Mouse (Mus musculus): ENCODE measurements around the gene Aqp5.
A peak's percentile ranks its signal among the peaks of the same experiment; 100 is the strongest.

Aqp5 gene

DNA sequence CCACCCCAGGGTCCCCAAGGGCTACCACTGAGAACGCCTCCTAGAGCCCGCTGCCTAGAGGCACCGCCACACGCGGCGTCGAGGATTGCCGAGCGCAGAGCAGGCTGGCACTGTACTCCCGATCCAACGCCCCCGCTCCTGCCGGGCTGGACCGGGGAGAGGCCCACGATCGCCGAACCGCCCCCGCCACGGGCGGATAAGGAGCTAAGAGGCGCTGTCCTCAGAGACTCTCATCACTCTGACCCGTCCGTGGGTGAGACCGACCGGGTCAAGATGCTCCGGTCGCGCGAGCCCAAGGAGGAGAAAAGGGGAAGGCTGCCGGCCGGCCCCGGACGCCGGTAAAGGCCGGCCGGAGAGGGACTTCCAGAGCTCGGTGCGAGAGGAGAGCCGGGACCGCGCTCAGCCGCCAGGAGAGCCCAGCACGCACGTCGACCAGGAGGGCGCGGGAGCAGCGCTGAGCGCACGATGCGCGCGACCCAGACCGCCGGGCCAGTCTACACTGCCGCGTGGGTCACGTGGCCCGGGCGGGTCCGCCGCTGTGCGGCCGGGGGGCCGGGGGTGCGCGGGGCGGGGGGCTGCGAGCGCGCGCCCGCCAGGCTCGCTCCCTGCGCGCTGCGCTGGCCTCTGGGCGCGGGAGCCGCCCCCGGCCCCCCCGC is at the start of gene Aqp5:
Gene Aqp5, plus strand, starts transcription at position 354 of the 656 bp plus-strand sequence.
- DNase-seq (ENCODE audit: low spot score) = no peak

- no peak for DNase-seq (ENCODE audit: low spot score)
Observed at GRCm38 (mm10) chr15:99544047-99544446, 46.5 kb upstream of the Aqp5 start.

DNA sequence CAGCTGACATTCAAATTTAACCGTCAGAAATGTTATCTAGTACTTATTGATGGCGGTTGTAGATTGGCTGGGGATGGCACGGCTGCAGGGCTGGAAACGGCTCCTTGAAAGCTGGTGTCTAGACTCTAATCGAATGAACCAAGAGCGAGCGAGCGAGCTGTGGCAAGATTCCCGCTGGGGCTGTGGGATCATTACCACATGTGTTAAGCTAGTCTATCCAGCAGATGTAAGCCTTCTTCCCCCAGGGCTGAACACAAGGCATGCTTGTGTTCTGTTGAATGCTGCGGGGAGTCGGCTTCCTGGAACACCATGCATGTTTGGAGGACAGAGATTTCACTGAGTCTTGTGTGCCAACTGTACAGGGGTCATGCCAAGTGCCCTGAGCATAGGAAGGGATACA is 44.0 kb upstream of the Aqp5 start:
- peak; percentile 9 for DNase-seq (ENCODE audit: low spot score)

DNA sequence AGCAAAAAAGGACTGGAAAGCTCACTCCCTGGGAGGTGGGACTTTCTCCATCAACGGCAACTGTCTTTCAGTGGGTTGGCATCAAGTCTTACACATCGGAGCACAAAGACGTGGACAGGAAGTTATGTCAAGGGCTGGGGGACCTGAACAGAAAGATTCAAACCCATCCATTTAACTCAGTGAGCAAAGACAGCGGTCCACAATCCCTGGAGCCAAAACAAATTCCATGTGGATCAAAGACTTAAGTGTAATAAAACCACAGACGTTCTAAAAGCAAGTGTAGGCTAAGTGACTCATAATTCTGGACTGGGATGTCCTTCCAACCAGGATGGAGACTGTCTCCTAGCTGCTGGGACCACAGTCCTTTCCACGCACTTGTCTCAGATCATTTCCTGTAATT is 42.9 kb upstream of the Aqp5 start:
- no peak for DNase-seq (ENCODE audit: low spot score)

DNA sequence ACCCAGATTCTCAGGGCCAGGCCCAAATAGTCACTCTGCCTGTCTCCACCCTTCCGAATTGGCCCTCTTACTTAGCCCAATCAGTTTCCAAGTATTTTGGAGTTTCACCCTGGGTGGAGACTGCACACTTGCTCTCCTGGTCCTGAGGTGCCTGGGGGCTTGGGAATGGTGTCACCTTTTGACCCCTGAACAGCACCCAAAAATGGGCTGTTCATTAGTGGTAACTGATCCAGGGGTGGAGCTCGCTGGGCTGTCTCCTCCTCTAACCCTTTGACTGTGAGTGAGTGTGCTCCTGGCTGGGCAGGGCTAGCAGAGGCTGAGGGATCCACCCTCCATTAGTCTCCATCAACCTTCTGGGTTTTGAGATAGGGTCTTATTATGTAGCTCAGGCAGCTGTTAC is 40.7 kb upstream of the Aqp5 start:
- no peak for DNase-seq (ENCODE audit: low spot score)

DNA sequence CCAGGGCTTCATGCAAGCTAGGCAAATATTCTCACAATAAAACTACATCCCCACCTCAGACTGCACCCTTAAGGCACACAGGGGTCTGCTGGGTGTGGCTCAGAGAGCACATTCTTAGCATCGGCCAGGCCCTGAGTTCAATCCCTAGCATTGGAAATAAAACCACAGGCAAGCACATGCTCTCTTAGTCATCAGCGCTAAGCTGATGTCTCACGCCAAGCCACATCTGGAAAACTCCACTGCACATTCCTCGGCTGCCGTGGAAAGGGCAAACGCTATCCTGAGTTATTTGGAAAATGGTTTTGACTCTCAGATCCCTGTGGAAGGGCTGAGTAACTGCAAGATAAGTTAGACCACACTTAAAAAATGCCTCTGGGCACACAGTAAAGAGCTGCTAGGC is 36.8 kb upstream of the Aqp5 start:
- DNase-seq (ENCODE audit: low spot score) = no peak

GRCm38 (mm10) chr15:99558947-99559346 is 31.6 kb upstream of the Aqp5 start:
- no peak for DNase-seq (ENCODE audit: low spot score)

- no peak for DNase-seq (ENCODE audit: low spot score)
Observed at GRCm38 (mm10) chr15:99560246-99560645, 30.3 kb upstream of the Aqp5 start.

DNA sequence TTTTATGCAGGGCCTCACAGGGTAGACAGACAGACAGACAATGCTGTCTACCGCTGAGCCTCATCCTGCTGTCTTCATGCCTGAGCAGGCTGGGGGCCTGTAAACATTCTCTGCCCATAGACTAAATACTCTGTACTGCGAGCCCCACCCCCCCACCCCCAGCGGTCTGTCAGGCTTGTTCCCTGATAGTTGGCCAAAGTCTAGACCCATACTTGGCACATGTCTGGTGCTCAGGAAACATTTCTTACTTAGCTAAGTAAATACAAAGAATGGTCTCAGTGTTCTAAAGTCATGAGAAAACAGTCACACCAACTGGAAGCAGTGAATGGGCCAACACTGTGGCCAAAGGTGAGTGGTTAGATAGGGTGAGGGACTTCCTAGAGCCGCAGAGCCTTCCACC is 23.2 kb upstream of the Aqp5 start:
- no peak for DNase-seq (ENCODE audit: low spot score)

- DNase-seq (ENCODE audit: low spot score) = no peak
Observed at GRCm38 (mm10) chr15:99568682-99569081, 21.9 kb upstream of the Aqp5 start.

- no peak for DNase-seq (ENCODE audit: low spot score)
Observed at GRCm38 (mm10) chr15:99569123-99569522, 21.5 kb upstream of the Aqp5 start.

DNA sequence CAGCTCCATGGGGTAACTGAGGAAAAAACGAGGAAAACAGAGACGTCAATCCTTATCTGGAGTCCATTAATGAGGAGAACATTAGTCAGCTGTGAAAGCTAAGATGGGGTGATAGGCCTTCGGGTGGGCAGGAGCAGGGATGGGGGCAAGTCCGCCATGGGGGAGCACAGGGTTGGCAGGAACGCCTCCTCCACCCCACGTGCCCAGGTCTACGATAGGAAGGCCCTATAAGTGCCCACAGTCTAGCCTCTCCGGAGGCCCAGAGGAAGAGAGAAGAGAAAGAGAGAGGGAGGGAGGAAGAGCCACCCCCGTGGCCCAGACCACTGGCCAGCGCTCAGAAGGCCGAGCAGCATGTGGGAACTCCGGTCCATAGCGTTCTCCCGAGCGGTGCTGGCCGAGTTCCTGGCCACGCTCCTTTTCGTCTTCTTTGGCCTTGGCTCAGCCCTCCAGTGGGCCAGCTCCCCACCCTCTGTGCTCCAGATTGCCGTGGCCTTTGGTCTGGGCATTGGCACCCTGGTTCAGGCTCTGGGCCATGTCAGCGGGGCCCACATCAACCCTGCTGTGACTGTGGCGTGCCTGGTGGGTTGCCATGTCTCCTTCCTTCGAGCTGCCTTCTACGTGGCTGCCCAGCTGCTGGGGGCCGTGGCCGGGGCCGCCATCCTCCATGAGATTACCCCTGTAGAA is 11.6 kb upstream of the Aqp5 start, which contains the start of gene Aqp2:
Gene Aqp2, plus strand, starts transcription at position 254 of the 684 bp plus-strand sequence.
- DNase-seq (ENCODE audit: low spot score) = no peak

DNA sequence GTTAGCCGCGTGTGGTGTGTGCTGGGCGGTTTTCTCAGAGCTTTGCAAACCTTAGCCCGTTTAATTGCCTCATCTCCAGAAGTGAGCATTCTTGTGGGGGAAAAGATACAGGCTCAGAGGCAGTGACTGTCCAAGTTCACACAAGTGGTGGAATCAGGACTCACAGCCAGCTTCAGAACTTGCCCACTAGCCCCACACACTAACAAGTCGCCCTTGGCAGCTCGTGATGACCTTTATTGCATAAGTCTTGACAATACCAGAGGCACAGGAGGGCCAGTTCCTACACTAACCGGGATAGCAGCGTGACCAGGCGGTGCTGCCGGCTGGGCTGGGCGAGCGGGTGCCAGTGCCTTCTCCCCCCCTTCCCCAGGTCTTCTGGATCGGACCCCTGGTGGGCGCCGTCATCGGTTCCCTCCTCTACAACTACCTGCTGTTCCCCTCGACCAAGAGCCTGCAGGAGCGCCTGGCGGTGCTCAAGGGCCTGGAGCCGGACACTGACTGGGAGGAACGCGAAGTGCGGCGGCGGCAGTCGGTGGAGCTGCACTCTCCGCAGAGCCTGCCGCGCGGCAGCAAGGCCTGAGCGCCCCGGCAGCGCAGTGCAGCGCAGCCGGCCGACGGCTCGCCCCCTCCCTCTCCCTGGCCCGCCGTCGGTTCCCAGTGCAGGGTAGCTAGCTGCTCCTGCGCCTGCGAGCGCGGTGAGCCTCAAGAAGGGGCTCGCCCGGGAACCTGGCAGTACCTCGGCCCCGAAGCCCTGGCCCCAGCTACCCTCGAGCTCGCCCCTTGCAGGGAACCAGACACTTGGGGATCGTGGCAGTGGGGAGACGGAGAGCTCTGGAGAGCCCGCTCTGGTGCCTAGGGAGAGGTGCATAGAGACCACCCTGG is 6.9 kb upstream of the Aqp5 start:
- no peak for DNase-seq (ENCODE audit: low spot score)

GRCm38 (mm10) chr15:99584407-99585202 is 6.0 kb upstream of the Aqp5 start:
- DNase-seq (ENCODE audit: low spot score) = no peak

DNA sequence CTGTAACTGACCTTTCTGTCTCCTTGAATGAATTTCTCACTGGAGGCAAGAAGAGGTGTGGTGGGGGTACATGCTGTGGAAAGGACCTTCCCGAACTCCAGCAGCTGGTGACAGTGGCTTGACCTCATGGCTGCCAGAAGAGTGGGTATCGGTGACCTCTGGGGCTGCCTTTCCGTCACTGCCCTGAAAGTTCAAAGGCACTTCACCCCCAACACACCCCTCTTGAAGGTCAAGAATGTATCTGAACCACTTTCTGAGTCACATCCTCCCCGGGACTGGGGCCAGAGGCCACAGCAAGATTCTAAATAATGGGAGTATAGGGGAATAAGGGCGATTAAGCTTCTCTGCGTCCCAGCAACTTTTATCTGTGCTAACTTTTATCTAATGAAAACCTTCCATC is 4.8 kb upstream of the Aqp5 start:
- no peak for DNase-seq (ENCODE audit: low spot score)

DNA sequence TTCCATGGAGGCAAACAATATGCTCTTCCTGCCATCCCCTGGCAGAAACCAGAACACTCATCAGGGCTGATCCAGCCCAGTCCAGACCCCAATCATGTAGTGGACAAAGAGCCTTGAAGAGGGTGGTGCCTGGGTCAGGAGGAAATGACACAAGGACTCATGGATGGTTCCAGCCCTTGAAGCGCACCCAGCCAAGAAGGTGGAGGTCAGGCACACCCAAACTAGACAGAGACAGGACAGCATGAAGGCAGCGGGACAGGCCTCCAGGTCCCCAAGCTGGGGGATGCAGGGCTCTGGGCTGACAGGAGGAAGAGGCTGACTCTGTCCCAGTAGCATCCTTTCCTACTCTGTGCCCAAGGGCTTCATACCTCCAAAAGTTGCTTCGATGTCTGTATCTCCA is 4.1 kb upstream of the Aqp5 start:
- no peak for DNase-seq (ENCODE audit: low spot score)

DNA sequence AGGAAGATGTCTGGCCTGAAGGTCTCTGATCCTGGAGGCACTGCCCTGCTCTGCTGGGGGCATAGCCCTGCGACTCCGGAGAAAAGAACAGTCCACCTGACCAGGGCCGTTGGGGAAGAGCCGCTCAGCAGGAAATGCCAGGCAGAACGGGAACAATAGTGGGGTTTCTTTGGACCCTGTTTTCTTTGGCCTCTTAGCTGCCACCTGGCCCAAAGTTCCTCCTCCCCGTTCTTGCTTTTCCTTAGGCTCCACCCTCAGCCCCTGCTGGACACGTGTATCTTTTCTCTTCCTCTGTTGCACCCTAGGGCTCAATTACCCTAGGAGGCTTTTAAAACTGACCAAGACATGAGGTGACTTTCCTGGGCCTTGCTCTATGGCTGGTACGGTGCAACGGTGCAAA is 1.3 kb upstream of the Aqp5 start:
- DNase-seq (ENCODE audit: low spot score) = no peak

- no peak for DNase-seq (ENCODE audit: low spot score)
Observed at GRCm38 (mm10) chr15:99589704-99590103, 878 bp upstream of the Aqp5 start.

DNA sequence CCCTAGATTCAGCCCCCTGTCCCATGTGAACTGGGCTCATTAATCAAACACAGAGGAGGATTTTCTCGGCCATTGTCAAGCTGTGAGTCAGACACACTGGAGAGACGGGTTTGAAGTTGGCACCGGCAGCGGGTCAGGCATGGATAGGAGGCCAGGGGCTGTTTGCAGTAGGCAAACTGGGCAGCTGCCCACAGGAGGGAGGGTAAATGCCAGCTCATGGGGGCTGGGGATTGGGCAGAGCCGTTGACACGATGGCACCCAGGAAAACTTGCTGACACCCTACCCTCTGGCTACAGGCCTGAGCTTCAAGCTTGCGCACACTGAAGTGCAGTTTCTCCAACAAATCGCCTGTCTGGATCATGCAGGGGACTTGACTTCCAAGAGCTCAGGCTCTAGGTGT is 1.6 kb downstream of the Aqp5 start:
- DNase-seq (ENCODE audit: low spot score) = no peak

DNA sequence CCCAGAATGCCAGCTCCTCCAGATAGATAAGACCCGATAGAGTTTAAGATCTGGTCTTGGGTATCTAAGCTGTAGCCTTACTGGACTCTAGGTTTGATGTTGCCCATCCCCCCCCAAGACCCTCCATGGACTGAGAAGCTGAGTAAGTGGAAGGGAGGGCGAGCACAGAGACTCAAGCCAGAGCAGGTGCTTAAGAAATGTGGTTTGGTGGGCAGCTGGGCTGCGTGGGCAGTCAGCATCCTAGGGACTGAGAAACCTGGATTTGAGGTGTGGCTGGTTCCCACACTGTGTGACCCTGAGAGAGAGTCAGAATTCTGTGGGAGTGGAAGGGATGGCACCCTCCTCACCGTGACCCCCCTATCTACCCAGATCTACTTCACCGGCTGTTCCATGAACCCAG is 2.3 kb downstream of the Aqp5 start:
- DNase-seq (ENCODE audit: low spot score) = no peak

DNA sequence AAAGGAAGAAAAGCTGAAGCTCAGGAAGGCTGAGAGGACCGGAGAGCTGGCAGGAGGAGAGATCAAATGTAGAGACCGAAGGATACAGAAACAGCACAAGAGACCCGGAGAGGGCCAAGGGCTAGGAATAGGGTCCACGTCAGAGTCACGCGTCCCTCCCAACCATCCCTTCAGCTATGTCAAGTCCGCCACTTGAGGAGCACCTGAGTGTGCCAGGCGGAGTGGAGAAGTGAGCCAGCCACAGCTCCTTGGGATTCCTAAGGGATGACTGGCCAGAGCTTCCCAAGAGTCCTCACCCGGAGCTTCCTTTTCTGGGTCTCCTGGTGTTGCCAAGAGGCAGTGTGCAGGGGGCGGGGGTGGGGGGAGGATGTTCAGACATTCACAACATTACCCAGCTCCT is 4.4 kb downstream of the Aqp5 start:
- DNase-seq (ENCODE audit: low spot score) = no peak

DNA sequence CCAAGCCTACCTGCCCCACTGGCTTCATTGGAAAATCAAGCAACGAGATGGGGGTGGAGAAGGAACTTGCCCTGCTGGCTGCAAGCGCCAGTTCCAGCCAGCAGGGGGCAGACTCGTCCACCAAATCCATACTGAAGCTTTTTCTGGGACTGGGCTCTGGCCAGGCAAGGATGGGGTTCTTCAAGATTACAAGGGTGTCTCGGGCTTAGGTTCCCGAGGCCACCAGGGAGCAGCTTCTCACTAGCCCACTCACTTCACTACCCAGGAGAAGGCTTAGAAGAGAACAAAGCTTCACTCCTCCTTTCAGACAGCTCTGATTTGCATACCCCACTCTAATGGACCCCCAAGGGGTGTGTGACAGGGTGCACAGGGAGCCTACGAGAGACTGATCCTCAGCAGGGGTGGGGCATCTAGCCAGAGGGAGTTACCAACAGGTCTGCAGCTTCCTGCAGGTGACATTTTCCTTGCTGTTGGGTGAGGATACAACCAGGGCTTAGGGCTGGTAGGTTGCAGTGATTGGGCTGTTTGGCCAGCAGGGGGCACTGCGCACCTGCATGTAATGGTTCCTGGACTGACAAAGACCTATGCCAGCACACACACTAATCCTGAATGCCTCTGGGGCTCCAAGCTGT is 5.6 kb downstream of the Aqp5 start:
- peak; percentile 82 for DNase-seq (ENCODE audit: low spot score)

Measured in ovary, postnatal 14 days (tissue).